In genomic region chr1:120758762-120759161, GRCm38 (mm10) we compare ENCODE assay signal across 18 mouse cellular contexts.
DNase-seq lines count a peak whose midpoint lies in the region; ATAC-seq and TF ChIP-seq lines count a peak whose summit lies in the region.
"Had no signal": no experiment of that assay in that cellular context is flagged by ENCODE, and none has a peak within 500 bp of the region (broad histone marks: within the 10 kb centered on the region; RNA-seq: fewer than 3 reads in every experiment).

No protein-coding gene starts in this region.

- peaks cover 20% of the 10 kb centered on the region for H3K4me1 ChIP-seq in embryonic fibroblast, embryonic 13.5 days (ENCODE audit: control insufficient read depth, insufficient read depth, low read length)
- H3K4me1 ChIP-seq in heart, embryonic 11.5 days (ENCODE audit: control insufficient read depth, insufficient read depth, low read length), result peaks cover 26% of the 10 kb centered on the region
- peaks cover 66% of the 10 kb centered on the region for H3K4me1 ChIP-seq in limb, embryonic 10.5 days

- no peak overlapping the region for H3K9ac ChIP-seq in heart, embryonic 11.5 days (ENCODE audit: low read depth, low read length)
- H3K9ac ChIP-seq: embryonic facial prominence, embryonic 12.5 days; liver, postnatal 0 days had no signal

- TF ChIP-seq CTCF in embryonic fibroblast, embryonic 13.5 days (IDR thresholded peaks at IDR 0.05; ENCODE audit: borderline replicate concordance, insufficient read depth, low read length), result no peak

- H3K4me3 ChIP-seq in embryonic fibroblast, embryonic 13.5 days (ENCODE audit: insufficient read depth, low read length), result no peak overlapping the region
- H3K4me3 ChIP-seq in heart, embryonic 11.5 days (ENCODE audit: low read depth, low read length), result no peak overlapping the region
- no peak overlapping the region for H3K4me3 ChIP-seq in limb, embryonic 10.5 days
- H3K4me3 ChIP-seq: embryonic facial prominence, embryonic 12.5 days; forebrain, embryonic 10.5 days; layer of hippocampus, adult 2 months; left cerebral cortex, adult 2 months had no signal

- no peak for ATAC-seq in heart, embryonic 11.5 days (replicated peaks; ENCODE audit: insufficient number of reproducible peaks, low FRiP score, low TSS enrichment)
- ATAC-seq: liver, postnatal 0 days had no signal

- DNase-seq in adrenal gland, adult 2 months, result peak; percentile 18
- no peak for DNase-seq in adrenal gland, postnatal 25 days
- no peak for DNase-seq in limb, embryonic 10.5 days (ENCODE audit: low spot score)
- DNase-seq in right cerebral cortex, adult 18-20 months, result no peak
- no peak for DNase-seq in left cerebral cortex, adult 18-20 months (ENCODE audit: low spot score in 2 of 2)
- DNase-seq in urinary bladder, adult 2 months (ENCODE audit: low spot score), result no peak
- DNase-seq: adrenal gland, adult 8-10 months; cerebellum, adult 18-20 months; liver, postnatal 0 days; right cerebral cortex, postnatal 25 days; thymus, adult 18-20 months had no signal

- H3K4me2 ChIP-seq in heart, embryonic 11.5 days, result no peak overlapping the region
- H3K4me2 ChIP-seq: embryonic facial prominence, embryonic 12.5 days; midbrain, embryonic 11.5 days had no signal

- peak overlapping the region; percentile 97 for H3K27ac ChIP-seq in embryonic fibroblast, embryonic 13.5 days (ENCODE audit: insufficient read depth, low read length)
- H3K27ac ChIP-seq in heart, embryonic 11.5 days (ENCODE audit: low read depth, low read length), result peak overlapping the region; percentile 84; the same call in 1 of the 2 replicates
- H3K27ac ChIP-seq in limb, embryonic 10.5 days, result 0 out of 2 replicates have a peak overlapping the region, but pooled peaks have one; percentile 19
- H3K27ac ChIP-seq: forebrain, embryonic 10.5 days; layer of hippocampus, adult 2 months; left cerebral cortex, adult 2 months had no signal

- no peaks in the 10 kb centered on the region for H3K27me3 ChIP-seq in heart, embryonic 11.5 days (ENCODE audit: control insufficient read depth, insufficient read depth, low read length)
- H3K27me3 ChIP-seq in limb, embryonic 10.5 days (ENCODE audit: low read depth, poor library complexity, severe bottlenecking), result peaks cover 38% of the 10 kb centered on the region
- H3K27me3 ChIP-seq: embryonic facial prominence, embryonic 12.5 days had no signal

- 15% methylated on average over 5 of the region's 5 CpGs for WGBS in heart, embryonic 11.5 days (ENCODE audit: insufficient replicate concordance)
- WGBS in limb, embryonic 10.5 days, result 57% methylated on average over 5 of the region's 5 CpGs

- no peaks in the 10 kb centered on the region for H3K9me3 ChIP-seq in heart, embryonic 11.5 days (replicated peaks; ENCODE audit: control insufficient read depth, low read length)
- H3K9me3 ChIP-seq in limb, embryonic 10.5 days (replicated peaks), result no peaks in the 10 kb centered on the region
- H3K9me3 ChIP-seq: embryonic facial prominence, embryonic 12.5 days; forebrain, embryonic 10.5 days had no signal

- TF ChIP-seq POLR2A in embryonic fibroblast, embryonic 13.5 days (IDR thresholded peaks at IDR 0.05; ENCODE audit: low read depth, low read length), result peak; percentile 36; the same call in 1 of the 2 replicates

- no peaks in the 10 kb centered on the region for H3K36me3 ChIP-seq in heart, embryonic 11.5 days (ENCODE audit: control insufficient read depth, insufficient read depth, low read length)
- no peaks in the 10 kb centered on the region for H3K36me3 ChIP-seq in limb, embryonic 10.5 days
- H3K36me3 ChIP-seq: embryonic facial prominence, embryonic 12.5 days; forebrain, embryonic 10.5 days had no signal

Comparison
In these comparisons a context has a peak if more than half of its experiments do, and no peak if none do; other contexts are left out.
1. H3K27ac ChIP-seq: peak in every context shown above with its lines; median percentile 97 in embryonic fibroblast, embryonic 13.5 days; 84 in heart, embryonic 11.5 days; 19 in limb, embryonic 10.5 days.